Mouse (Mus musculus) olfactory bulb, adult 2 months (tissue): ENCODE data around the gene Rptor.

Experiments
- CTCF ChIP-seq: fragments of 200-500 bp; IDR thresholded peaks from 2 replicates; pipeline ENCODE4 v1.5.1; 2012; ENCODE audit warnings: low read depth, mild to moderate bottlenecking, low read length, moderate library complexity; ENCODE audit not compliant: insufficient read depth
- POLR2A ChIP-seq: fragments of 200-500 bp; IDR thresholded peaks from 2 replicates; pipeline ENCODE4 v1.6.1; 2012; ENCODE audit warnings: mild to moderate bottlenecking, low read depth, low read length, moderate library complexity; ENCODE audit not compliant: insufficient read depth

- TF ChIP-seq CTCF: no peak
- TF ChIP-seq POLR2A: no peak
These were observed 270.9 kb downstream of the Rptor start for GRCm38 (mm10) chr11:119873643-119874042.
